Mouse (Mus musculus): ENCODE results near the gene Gm10964.
"Not testable (repeated sequence)": the region's sequence is repeated elsewhere in the genome, so short reads cannot be mapped to it uniquely, and the experiment has no call there.

The Gm10964 gene

GRCm38 (mm10) chr3:103779183-103779582 lies 40.0 kb downstream of the Gm10964 start:
- DNase-seq (ENCODE audit: low read depth) = no peak

- no peak for DNase-seq (ENCODE audit: low read depth)
These were observed 41.1 kb downstream of the Gm10964 start for GRCm38 (mm10) chr3:103780271-103780670.

GRCm38 (mm10) chr3:103780777-103781176 lies 41.6 kb downstream of the Gm10964 start:
- DNase-seq (ENCODE audit: low read depth) = no peak

GRCm38 (mm10) chr3:103782844-103783609 lies 43.9 kb downstream of the Gm10964 start:
- no peak for DNase-seq (ENCODE audit: low read depth)

GRCm38 (mm10) chr3:103787225-103787624 lies 48.1 kb downstream of the Gm10964 start:
- no peak for DNase-seq (ENCODE audit: low read depth)

- no peak for DNase-seq (ENCODE audit: low read depth)
These were observed 49.9 kb downstream of the Gm10964 start for GRCm38 (mm10) chr3:103789096-103789495.

- no peak for DNase-seq (ENCODE audit: low read depth)
These were observed 50.8 kb downstream of the Gm10964 start for GRCm38 (mm10) chr3:103789891-103790345.

- no peak for DNase-seq (ENCODE audit: low read depth)
These were observed 51.4 kb downstream of the Gm10964 start for GRCm38 (mm10) chr3:103790346-103791145.

- no peak for DNase-seq (ENCODE audit: low read depth)
These were observed 52.3 kb downstream of the Gm10964 start, which contains the start of gene Hipk1 for GRCm38 (mm10) chr3:103791230-103792110. Hipk1 (minus strand) TSS chr3:103791563.

- not testable (repeated sequence) for DNase-seq (ENCODE audit: low read depth)
These were observed 52.9 kb downstream of the Gm10964 start for GRCm38 (mm10) chr3:103792111-103792406.

- DNase-seq (ENCODE audit: low read depth) = no peak
These were observed 53.4 kb downstream of the Gm10964 start for GRCm38 (mm10) chr3:103792566-103792965.
